In genomic region chr15:36898326-36898725, GRCm38 (mm10) we compare ENCODE assay signal across 27 mouse cellular contexts.
DNase-seq lines count a peak whose midpoint lies in the region; ATAC-seq and TF ChIP-seq lines count a peak whose summit lies in the region.
"Had no signal": no experiment of that assay in that cellular context is flagged by ENCODE, and none has a peak within 500 bp of the region (broad histone marks: within the 10 kb centered on the region; RNA-seq: fewer than 3 reads in every experiment).

No protein-coding gene starts in this region.

- no peak overlapping the region for H3K4me2 ChIP-seq in intestine, embryonic 14.5 days (ENCODE audit: low read length)
- H3K4me2 ChIP-seq in intestine, embryonic 15.5 days (replicated peaks) = no peak overlapping the region
- H3K4me2 ChIP-seq: embryonic facial prominence, embryonic 12.5 days; embryonic facial prominence, embryonic 15.5 days; heart, embryonic 12.5 days; heart, embryonic 15.5 days; hindbrain, embryonic 13.5 days had no signal

- no peak overlapping the region for H3K9ac ChIP-seq in intestine, embryonic 14.5 days (ENCODE audit: low read length)
- H3K9ac ChIP-seq in intestine, embryonic 15.5 days = no peak overlapping the region
- H3K9ac ChIP-seq: embryonic facial prominence, embryonic 12.5 days; embryonic facial prominence, embryonic 15.5 days; forebrain, postnatal 0 days; heart, embryonic 12.5 days; heart, embryonic 15.5 days; hindbrain, embryonic 13.5 days had no signal

- no peak for DNase-seq in intestine, embryonic 14.5 days (ENCODE audit: low spot score)
- peak; percentile 64 for DNase-seq in 416B (ENCODE audit: low read depth)
- DNase-seq in lung, postnatal 14 days = no peak
- DNase-seq in adrenal gland, postnatal 4 days (ENCODE audit: low spot score in 2 of 2) = no peak
- DNase-seq: B cell, adult 2 months; cerebellum, adult 18-20 months; cerebellum, adult 9-10 months; cerebellum, postnatal 14 days; forebrain, postnatal 0 days; gastrocnemius, adult 2 months; gastrocnemius, postnatal 14 days; heart, adult 11 months; heart, postnatal 10 days; heart, postnatal 36 days had no signal

- TF ChIP-seq POLR2A in small intestine, adult 2 months (IDR thresholded peaks at IDR 0.05; ENCODE audit: low read depth, low read length) = no peak

- no peak; the same call in 1 of the 2 replicates for ATAC-seq in intestine, embryonic 14.5 days (replicated peaks; ENCODE audit: low FRiP score, low TSS enrichment, low read depth)
- no peak for ATAC-seq in intestine, embryonic 15.5 days
- 0 out of 2 replicates have a peak, but pooled peaks have one; percentile 7 for ATAC-seq in common myeloid progenitor, adult 5-6 weeks (replicated peaks; ENCODE audit: low read depth, poor library complexity, severe bottlenecking)
- ATAC-seq: activated CD4-positive, CD25-positive, alpha-beta regulatory T cell, adult 4 months; forebrain, embryonic 14.5 days; forebrain, postnatal 0 days; hindbrain, embryonic 16.5 days had no signal

- H3K27me3 ChIP-seq in intestine, embryonic 14.5 days (replicated peaks; ENCODE audit: control insufficient read depth, insufficient read depth, low read length) = no peaks in the 10 kb centered on the region
- no peaks in the 10 kb centered on the region for H3K27me3 ChIP-seq in intestine, embryonic 15.5 days (replicated peaks)
- no peaks in the 10 kb centered on the region for H3K27me3 ChIP-seq in small intestine, adult 2 months (ENCODE audit: control insufficient read depth, insufficient read depth, low read length)
- H3K27me3 ChIP-seq: CH12.LX; embryonic facial prominence, embryonic 12.5 days; embryonic facial prominence, embryonic 15.5 days; heart, embryonic 12.5 days; heart, embryonic 15.5 days; hindbrain, embryonic 13.5 days had no signal

- peak overlapping the region; percentile 39; the same call in 1 of the 2 replicates for H3K27ac ChIP-seq in intestine, embryonic 14.5 days (ENCODE audit: low read depth)
- no peak overlapping the region for H3K27ac ChIP-seq in intestine, embryonic 15.5 days
- H3K27ac ChIP-seq in small intestine, adult 2 months (ENCODE audit: insufficient read depth, low read depth, low read length) = peak overlapping the region; percentile 70
- H3K27ac ChIP-seq: embryonic facial prominence, embryonic 12.5 days; embryonic facial prominence, embryonic 15.5 days; gastrocnemius, adult 2 months; heart, embryonic 15.5 days; hindbrain, embryonic 10.5 days; hindbrain, embryonic 13.5 days had no signal

- 86% methylated on average over 6 of the region's 6 CpGs for WGBS in intestine, embryonic 14.5 days
- 76% methylated on average over 6 of the region's 6 CpGs for WGBS in intestine, embryonic 15.5 days
- WGBS in small intestine, adult 2 months = 53% methylated on average over 6 of the region's 6 CpGs

- peaks cover 32% of the 10 kb centered on the region for H3K4me1 ChIP-seq in intestine, embryonic 14.5 days (replicated peaks; ENCODE audit: control insufficient read depth, insufficient read depth, low read length)
- H3K4me1 ChIP-seq in intestine, embryonic 15.5 days (replicated peaks) = peaks cover 32% of the 10 kb centered on the region
- H3K4me1 ChIP-seq in small intestine, adult 2 months (ENCODE audit: control insufficient read depth, insufficient read depth, insufficient read length, low read length) = peaks cover 43% of the 10 kb centered on the region

- no peak overlapping the region for H3K4me3 ChIP-seq in intestine, embryonic 14.5 days (ENCODE audit: low read depth, low read length)
- no peak overlapping the region for H3K4me3 ChIP-seq in intestine, embryonic 15.5 days (replicated peaks)
- H3K4me3 ChIP-seq in small intestine, adult 2 months (ENCODE audit: low read depth, low read length) = no peak overlapping the region
- H3K4me3 ChIP-seq: embryonic facial prominence, embryonic 12.5 days; embryonic facial prominence, embryonic 15.5 days; gastrocnemius, adult 2 months; heart, embryonic 12.5 days; heart, embryonic 15.5 days; hindbrain, embryonic 10.5 days; hindbrain, embryonic 13.5 days had no signal

- no peak for TF ChIP-seq CTCF in small intestine, adult 2 months (IDR thresholded peaks at IDR 0.05; ENCODE audit: extremely low read depth, insufficient read length, insufficient replicate concordance, low read depth, low read length)

- no peaks in the 10 kb centered on the region for H3K9me3 ChIP-seq in intestine, embryonic 14.5 days (ENCODE audit: control insufficient read depth, low read length)
- H3K9me3 ChIP-seq in intestine, embryonic 15.5 days = no peaks in the 10 kb centered on the region
- H3K9me3 ChIP-seq: embryonic facial prominence, embryonic 12.5 days; embryonic facial prominence, embryonic 15.5 days; heart, embryonic 12.5 days; heart, embryonic 15.5 days; hindbrain, embryonic 10.5 days; hindbrain, embryonic 13.5 days had no signal

- H3K36me3 ChIP-seq in intestine, embryonic 14.5 days (ENCODE audit: control insufficient read depth, insufficient read depth, low read length) = no peaks in the 10 kb centered on the region
- H3K36me3 ChIP-seq in intestine, embryonic 15.5 days = no peaks in the 10 kb centered on the region
- H3K36me3 ChIP-seq in small intestine, adult 2 months (ENCODE audit: control insufficient read depth, insufficient read depth, low read length) = no peaks in the 10 kb centered on the region
- H3K36me3 ChIP-seq: embryonic facial prominence, embryonic 12.5 days; embryonic facial prominence, embryonic 15.5 days; heart, embryonic 12.5 days; heart, embryonic 15.5 days; hindbrain, embryonic 10.5 days; hindbrain, embryonic 13.5 days had no signal
